Mouse (Mus musculus): Measurements from ENCODE around the gene B3gnt2. TPM values are rescaled to one million over a fixed set of nuclear protein-coding genes. Genes with fewer than 3 reads are reported as not detected.

B3gnt2 gene
- total and polyA plus RNA-seq, 3 experiments: 36.8 to 66.4 TPM; not detected in 1

DNA sequence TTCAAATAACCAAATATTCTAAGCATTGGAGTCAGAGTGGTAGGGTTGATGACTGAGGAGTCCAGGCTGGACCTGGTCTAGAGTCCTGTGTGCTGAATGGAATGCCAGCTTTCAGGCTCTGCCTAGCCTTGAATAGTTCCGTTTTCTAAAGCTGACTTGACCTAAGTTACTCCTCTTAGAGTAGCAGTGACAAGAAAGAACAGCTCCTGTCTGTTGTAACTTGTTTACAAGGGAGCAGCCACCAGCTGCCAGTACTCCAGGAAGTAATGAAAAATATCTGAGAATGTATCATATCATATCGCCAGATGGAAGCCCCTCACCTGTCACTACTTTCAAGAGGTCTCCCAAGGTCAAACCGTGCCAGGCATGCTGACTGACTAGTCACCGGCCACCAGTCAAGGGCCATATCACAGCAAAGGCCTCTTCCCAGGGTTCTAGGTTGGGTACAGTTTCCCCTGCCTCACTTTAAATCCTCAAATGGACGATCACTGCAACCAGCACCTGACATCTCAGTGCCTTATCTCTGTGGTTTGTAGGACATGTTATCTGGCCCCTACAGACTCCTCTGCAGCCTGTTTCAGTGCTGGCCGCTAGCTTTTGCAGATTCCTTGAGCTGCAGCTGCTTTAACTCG lies 51.2 kb downstream of the B3gnt2 start (continued):
- peak; percentile 96 for TF ChIP-seq ETS1 (IDR thresholded peaks at IDR 0.05; ENCODE audit: low read depth, low read length)
- no peak for TF ChIP-seq USF2 (IDR thresholded peaks at IDR 0.05; ENCODE audit: borderline replicate concordance in 1 of 2, insufficient read depth in 1 of 2, low read depth in 1 of 2, low read length in 2 of 2)
- TF ChIP-seq RCOR1 (IDR thresholded peaks at IDR 0.05; ENCODE audit: low read depth, low read length): peak; percentile 100
- TF ChIP-seq ELF1 (IDR thresholded peaks at IDR 0.05; ENCODE audit: low read depth, low read length): peak; percentile 65; the same call in 1 of the 2 replicates
- TF ChIP-seq POLR2AphosphoS2 (IDR thresholded peaks at IDR 0.05; ENCODE audit: low read length): no peak
- TF ChIP-seq MYC (IDR thresholded peaks at IDR 0.05; ENCODE audit: low read depth, low read length): peak; percentile 87
- peak; percentile 24 for TF ChIP-seq CHD2 (IDR thresholded peaks at IDR 0.05; ENCODE audit: low read length)
- peak; percentile 99 for TF ChIP-seq TAL1 (IDR thresholded peaks at IDR 0.05; ENCODE audit: low read length)
- TF ChIP-seq EP300 (IDR thresholded peaks at IDR 0.05; ENCODE audit: low read depth in 1 of 2, low read length in 2 of 2): peak; percentile 99 to 100
- TF ChIP-seq TBP (IDR thresholded peaks at IDR 0.05; ENCODE audit: low read depth, low read length): peak; percentile 58
- no peak; the same call in 1 of the 2 replicates for TF ChIP-seq ZKSCAN1 (IDR thresholded peaks at IDR 0.05; ENCODE audit: low read depth, low read length)

DNA sequence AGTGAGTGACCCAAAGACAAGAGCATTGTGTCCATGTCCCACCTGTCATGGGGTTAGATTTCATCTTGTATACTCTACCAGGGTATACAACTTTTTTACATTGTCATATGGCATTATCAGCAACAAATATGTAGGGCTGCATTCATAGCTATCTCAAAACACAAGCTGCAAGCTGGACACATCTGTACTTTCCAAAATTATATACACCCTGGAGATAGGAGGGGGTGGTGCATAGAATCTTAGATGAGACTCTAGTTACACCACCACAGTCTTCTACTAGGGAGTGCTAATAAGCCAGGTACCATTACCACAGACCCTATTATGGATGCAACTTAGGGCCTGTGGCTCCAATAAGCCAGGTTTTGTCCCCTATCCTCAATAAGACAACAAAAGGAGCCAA lies 52.7 kb downstream of the B3gnt2 start:
- Histone ChIP-seq H3K36me3 (ENCODE audit: control insufficient read depth in 1 of 2, insufficient read depth in 2 of 2, low read length in 2 of 2) (peaks cover 0 to 46% of the 10 kb centered on the region in 2 experiments; a peak in 2 of 4 replicates), H3K27ac (ENCODE audit: control insufficient read depth, low read depth, low read length) (no peak overlapping the region), H3K27me3 (ENCODE audit: control insufficient read depth in 1 of 2, insufficient read depth in 2 of 2, low read length in 2 of 2) (no peaks in the 10 kb centered on the region), H3K4me3 (ENCODE audit: control insufficient read depth in 1 of 2, insufficient read depth in 1 of 2, low read depth in 2 of 2, low read length in 2 of 2) (no peak overlapping the region), H3K9ac (ENCODE audit: control insufficient read depth, low read depth, low read length, poor library complexity, severe bottlenecking) (no peak overlapping the region), H3K79me2 (ENCODE audit: control insufficient read depth, insufficient read depth, low read length, poor library complexity) (no peaks in the 10 kb centered on the region), H3K9me3 (replicated peaks; ENCODE audit: insufficient read depth, low read length) (no peaks in the 10 kb centered on the region), H3K4me1 (ENCODE audit: control insufficient read depth in 1 of 2, insufficient read depth in 2 of 2, low read length in 2 of 2) (peaks cover 31 to 47% of the 10 kb centered on the region in 2 experiments)
- no peak for DNase-seq (ENCODE audit: low read depth, low spot score)
- TF ChIP-seq TCF12 (IDR thresholded peaks at IDR 0.05; ENCODE audit: low read depth, low read length): peak; percentile 24; the same call in 1 of the 2 replicates
- TF ChIP-seq ETS1 (IDR thresholded peaks at IDR 0.05; ENCODE audit: low read depth, low read length): no peak

DNA sequence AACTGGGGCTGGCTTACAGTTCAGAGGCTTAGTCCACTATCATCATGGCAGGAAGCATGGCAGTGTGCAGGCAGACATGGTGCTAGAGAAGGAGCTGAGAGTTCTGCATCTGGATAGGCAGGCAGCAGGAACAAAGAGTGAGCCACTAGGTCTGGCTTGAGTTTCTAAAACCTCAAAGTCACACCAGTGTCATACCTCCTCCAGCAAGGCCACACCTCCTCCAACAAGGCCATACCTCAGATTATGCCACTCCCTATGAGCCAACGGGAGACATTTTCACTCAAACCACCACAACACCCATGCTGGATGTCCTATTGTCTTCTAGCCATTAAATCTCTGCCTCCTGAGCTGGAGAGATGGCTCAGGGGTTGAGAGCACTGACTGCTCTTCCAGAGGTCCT lies 55.6 kb downstream of the B3gnt2 start:
- peaks cover 0 to 27% of the 10 kb centered on the region in 2 experiments; a peak in 2 of 4 replicates for H3K36me3 ChIP-seq (ENCODE audit: control insufficient read depth in 1 of 2, insufficient read depth in 2 of 2, low read length in 2 of 2)
- no peaks in the 10 kb centered on the region for H3K9me3 ChIP-seq (replicated peaks; ENCODE audit: insufficient read depth, low read length)
- H3K4me1 ChIP-seq (ENCODE audit: control insufficient read depth in 1 of 2, insufficient read depth in 2 of 2, low read length in 2 of 2): peaks cover 18 to 24% of the 10 kb centered on the region in 2 experiments
- no peaks in the 10 kb centered on the region for H3K27me3 ChIP-seq (ENCODE audit: control insufficient read depth in 1 of 2, insufficient read depth in 2 of 2, low read length in 2 of 2)
- H3K9ac ChIP-seq (ENCODE audit: control insufficient read depth, low read depth, low read length, poor library complexity, severe bottlenecking): no peak overlapping the region
- no peaks in the 10 kb centered on the region for H3K79me2 ChIP-seq (ENCODE audit: control insufficient read depth, insufficient read depth, low read length, poor library complexity)
- TF ChIP-seq SMC3 (IDR thresholded peaks at IDR 0.05; ENCODE audit: low read depth, low read length): no peak
- no peak for TF ChIP-seq ZKSCAN1 (IDR thresholded peaks at IDR 0.05; ENCODE audit: low read depth, low read length)
- TF ChIP-seq UBTF (IDR thresholded peaks at IDR 0.05; ENCODE audit: borderline replicate concordance, insufficient read depth, low read depth, low read length): no peak
- no peak for TF ChIP-seq ELF1 (IDR thresholded peaks at IDR 0.05; ENCODE audit: low read depth, low read length)
- no peak for TF ChIP-seq KAT2A (conservative IDR thresholded peaks at IDR 0.05; ENCODE audit: low read depth, low read length)
- no peak for TF ChIP-seq ZMIZ1 (IDR thresholded peaks at IDR 0.05; ENCODE audit: low read depth, low read length)
- TF ChIP-seq MEF2A (IDR thresholded peaks at IDR 0.05; ENCODE audit: extremely low read depth, insufficient replicate concordance, low read depth, low read length, poor library complexity, severe bottlenecking): no peak
- no peak for TF ChIP-seq NELFE (IDR thresholded peaks at IDR 0.05; ENCODE audit: low read depth, low read length)
- TF ChIP-seq MYC (IDR thresholded peaks at IDR 0.05; ENCODE audit: low read depth, low read length): no peak
- no peak for TF ChIP-seq POLR2AphosphoS2 (IDR thresholded peaks at IDR 0.05; ENCODE audit: low read length)
- TF ChIP-seq ZNF384 (IDR thresholded peaks at IDR 0.05; ENCODE audit: low read depth, low read length): no peak
- TF ChIP-seq CHD2 (IDR thresholded peaks at IDR 0.05; ENCODE audit: low read length): no peak
- TF ChIP-seq POLR2A (IDR thresholded peaks at IDR 0.05; ENCODE audit: control insufficient read depth in 1 of 2, insufficient read depth in 1 of 2, low read depth in 1 of 2, low read length in 2 of 2, poor library complexity in 1 of 2): no peak
- TF ChIP-seq CTCF (IDR thresholded peaks at IDR 0.05 in 2 of 3, conservative IDR thresholded peaks at IDR 0.05 in 1 of 3; ENCODE audit: control insufficient read depth in 1 of 3, insufficient read depth in 1 of 3, low read depth in 2 of 3, low read length in 3 of 3, poor library complexity in 1 of 3, severe bottlenecking in 1 of 3): no peak
- TF ChIP-seq MAX (IDR thresholded peaks at IDR 0.05; ENCODE audit: low read length): no peak
- TF ChIP-seq NRF1 (IDR thresholded peaks at IDR 0.05; ENCODE audit: insufficient read depth, low read depth, low read length, poor library complexity, severe bottlenecking): no peak
- TF ChIP-seq BHLHE40 (IDR thresholded peaks at IDR 0.05; ENCODE audit: borderline replicate concordance, low read depth, low read length): no peak
- TF ChIP-seq ETS1 (IDR thresholded peaks at IDR 0.05; ENCODE audit: low read depth, low read length): no peak
- TF ChIP-seq GATA1 (IDR thresholded peaks at IDR 0.05; ENCODE audit: low read depth, low read length): no peak
- no peak for TF ChIP-seq HCFC1 (IDR thresholded peaks at IDR 0.05; ENCODE audit: low read depth, low read length)
- H3K4me3 ChIP-seq (ENCODE audit: control insufficient read depth in 1 of 2, insufficient read depth in 1 of 2, low read depth in 2 of 2, low read length in 2 of 2): no peak overlapping the region
- no peak overlapping the region for H3K27ac ChIP-seq (ENCODE audit: control insufficient read depth, low read depth, low read length)
- no peak for DNase-seq (ENCODE audit: low read depth, low spot score)
